Mouse (Mus musculus) hindbrain, postnatal 0 days (tissue): Measurements from ENCODE around the gene Pgap3. TPM values are rescaled to one million over a fixed set of nuclear protein-coding genes. Genes with fewer than 3 reads are reported as not detected.

ENCODE experiments used
- ATAC-seq: fragments of 200-750 bp; cut with Nextera tagmentation; 2 replicates; pipeline ENCODE4 v1.8.0; 2017; ENCODE audit warnings: mild to moderate bottlenecking, moderate TSS enrichment, moderate library complexity
- DNase-seq: peaks from one replicate; pipeline ENCODE4 v3.0.0-alpha.2; 2015; ENCODE audit warnings: low spot score
- H3K27ac ChIP-seq: fragments of 300-500 bp; sonication (generic); 2 replicates; pipeline ENCODE4 v1.5.1; 2014; ENCODE audit warnings: mild to moderate bottlenecking
- H3K27me3 ChIP-seq: fragments of 300-500 bp; sonication (generic); 2 replicates; pipeline ENCODE4 v1.6.1; 2014; ENCODE audit warnings: low read length, mixed read lengths; ENCODE audit not compliant: insufficient read depth
- H3K36me3 ChIP-seq: fragments of 300-500 bp; sonication (generic); 2 replicates; pipeline ENCODE4 v1.6.1; 2014; ENCODE audit warnings: low read length, mixed read lengths; ENCODE audit not compliant: insufficient read depth
- H3K4me1 ChIP-seq: fragments of 300-500 bp; sonication (generic); 2 replicates; pipeline ENCODE4 v1.6.1; 2014; ENCODE audit warnings: antibody characterized with exemption, low read length, mixed read lengths; ENCODE audit not compliant: insufficient read depth
- H3K4me2 ChIP-seq: fragments of 300-500 bp; sonication (generic); 2 replicates; pipeline ENCODE4 v1.6.1; 2014; ENCODE audit warnings: low read depth, mild to moderate bottlenecking, low read length, moderate library complexity, mixed read lengths
- H3K4me3 ChIP-seq: fragments of 300-500 bp; sonication (generic); 2 replicates; pipeline ENCODE4 v1.5.1; 2014; ENCODE audit warnings: low read length
- H3K9ac ChIP-seq: fragments of 300-500 bp; sonication (generic); replicated peaks from 2 replicates; pipeline ENCODE4 v1.6.1; 2014; ENCODE audit warnings: mild to moderate bottlenecking, low read length, moderate library complexity, mixed read lengths
- H3K9me3 ChIP-seq: fragments of 300-500 bp; sonication (generic); 2 replicates; pipeline ENCODE4 v1.6.1; 2016; ENCODE audit warnings: low read length, mixed read lengths
- CTCF ChIP-seq: IDR thresholded peaks from 2 replicates; pipeline ENCODE4 v1.5.1; 2016; ENCODE audit warnings: antibody characterized with exemption, control low read depth, low read depth
- WGBS: fragments of 180-500 bp; shearing (Covaris S2); extraction: QIAGEN DNeasy Blood & Tissue Kit; methylation state at CpG from one replicate; pipeline ENCODE4 v1.1.7; 2014; 5-methylcytosine and 5-hydroxymethylcytosine counted together
- polyA plus RNA-seq: library from polyadenylated mRNA; unstranded; fragments of >200 nt; fragmentation: Nextera tagmentation; extraction: Ambion mirVana; gene quantifications from 2 replicates; pipeline ENCODE4 v1.2.1, GENCODE M21; 2015
- total RNA-seq: library from RNA; depleted of rRNA; stranded (reverse); fragments of >200 nt; gene quantifications from 2 replicates; pipeline ENCODE4 v1.2.3, GENCODE M21; 2014

Pgap3 gene
- total and polyA plus RNA-seq, 2 experiments from 2014 or later = 9.2 to 12.0 TPM

DNA sequence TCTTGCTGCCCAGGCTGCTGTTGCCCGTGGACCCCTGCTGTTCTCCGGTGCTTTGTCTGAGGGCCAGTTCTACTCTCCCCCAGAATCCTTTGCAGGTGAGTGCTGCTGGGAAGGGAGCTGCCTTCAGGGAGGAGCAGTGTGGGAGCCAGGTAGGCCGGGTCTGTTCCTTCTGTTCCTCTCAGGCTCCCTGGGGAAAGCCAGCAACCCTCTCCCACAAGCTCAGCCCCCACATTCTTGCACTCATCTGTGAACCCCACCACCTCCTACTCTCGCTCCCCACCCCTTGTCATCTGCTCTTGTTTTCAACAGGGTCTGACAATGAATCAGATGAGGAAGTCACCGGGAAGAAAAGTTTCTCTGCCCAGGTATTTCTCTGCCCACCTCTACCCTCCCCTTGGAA lies 23.5 kb downstream of the Pgap3 start:
- H3K27me3 ChIP-seq = no peaks in the 10 kb centered on the region
- 0 out of 2 replicates have a peak, but pooled peaks cover 3% of the 10 kb centered on the region for H3K4me1 ChIP-seq
- ATAC-seq (no peak), DNase-seq (no peak)
- H3K9ac ChIP-seq = no peak overlapping the region
- TF ChIP-seq CTCF = no peak
- peaks cover 36% of the 10 kb centered on the region; the same call in 1 of the 2 replicates for H3K36me3 ChIP-seq
- no peak overlapping the region for H3K4me2 ChIP-seq
- no peaks in the 10 kb centered on the region for H3K9me3 ChIP-seq
- no peak overlapping the region for H3K27ac ChIP-seq
- H3K4me3 ChIP-seq = no peak overlapping the region
- 68% methylated on average over 5 of the region's 5 CpGs for WGBS

DNA sequence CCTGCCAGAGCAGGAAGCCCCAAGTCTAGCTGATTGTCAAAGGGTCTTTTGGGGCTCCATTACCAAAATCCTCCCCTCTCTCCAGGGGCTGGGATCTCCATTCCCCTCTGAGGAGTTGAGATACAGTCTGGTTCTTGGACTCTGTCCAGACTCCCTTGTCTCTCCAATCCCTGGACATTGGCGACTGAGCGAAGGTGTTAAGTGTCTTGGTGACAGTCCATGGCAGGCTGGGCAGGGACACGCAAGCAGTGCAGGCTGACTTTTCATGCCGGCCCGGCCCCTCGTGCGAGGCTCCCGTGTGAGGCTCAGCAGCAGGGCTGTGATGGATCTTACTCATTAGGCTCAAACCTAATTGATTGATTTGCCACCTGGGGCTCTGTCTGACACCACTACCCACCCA lies 26.0 kb downstream of the Pgap3 start:
- no peaks in the 10 kb centered on the region for H3K27me3 ChIP-seq
- no peaks in the 10 kb centered on the region for H3K9me3 ChIP-seq
- peaks cover 6% of the 10 kb centered on the region; the same call in 1 of the 2 replicates for H3K4me1 ChIP-seq
- H3K9ac ChIP-seq = no peak overlapping the region; the same call in 1 of the 2 replicates
- H3K27ac ChIP-seq = no peak overlapping the region
- no peak for TF ChIP-seq CTCF
- no peak for ATAC-seq
- H3K36me3 ChIP-seq = peaks cover 36% of the 10 kb centered on the region; the same call in 1 of the 2 replicates
- H3K4me2 ChIP-seq = no peak overlapping the region
- WGBS = 64% methylated on average over 8 of the region's 8 CpGs
- DNase-seq = no peak
- no peak overlapping the region for H3K4me3 ChIP-seq

- Histone ChIP-seq H3K9me3 (no peaks in the 10 kb centered on the region), H3K27ac (no peak overlapping the region), H3K9ac (no peak overlapping the region), H3K4me1 (peaks cover 6% of the 10 kb centered on the region; the same call in 1 of the 2 replicates), H3K4me2 (no peak overlapping the region), H3K27me3 (no peaks in the 10 kb centered on the region), H3K36me3 (peaks cover 32% of the 10 kb centered on the region; the same call in 1 of the 2 replicates), H3K4me3 (no peak overlapping the region)
- no peak for TF ChIP-seq CTCF
- 94% methylated on average over 6 of the region's 6 CpGs for WGBS
- no peak for ATAC-seq
- no peak for DNase-seq
These were observed 27.0 kb downstream of the Pgap3 start for GRCm38 (mm10) chr11:98373244-98373643.

- Histone ChIP-seq H3K9me3 (no peaks in the 10 kb centered on the region), H3K9ac (no peak overlapping the region), H3K4me1 (peaks cover 6% of the 10 kb centered on the region; the same call in 1 of the 2 replicates), H3K4me3 (no peak overlapping the region), H3K36me3 (peaks cover 25% of the 10 kb centered on the region; the same call in 1 of the 2 replicates), H3K27me3 (no peaks in the 10 kb centered on the region), H3K4me2 (no peak overlapping the region), H3K27ac (no peak overlapping the region)
- DNase-seq (peak; percentile 83), ATAC-seq (no peak)
- TF ChIP-seq CTCF = peak; percentile 93
- WGBS = 13% methylated on average over 2 of the region's 2 CpGs
These were observed 27.9 kb downstream of the Pgap3 start for GRCm38 (mm10) chr11:98372406-98372805.

GRCm38 (mm10) chr11:98371556-98372240 lies 28.6 kb downstream of the Pgap3 start:
- peaks cover 6% of the 10 kb centered on the region; the same call in 1 of the 2 replicates for H3K4me1 ChIP-seq
- TF ChIP-seq CTCF = no peak
- H3K27me3 ChIP-seq = no peaks in the 10 kb centered on the region
- no peak overlapping the region for H3K9ac ChIP-seq
- WGBS = 27% methylated on average over 10 of the region's 10 CpGs
- no peak overlapping the region for H3K27ac ChIP-seq
- ATAC-seq = peak; percentile 63
- peaks cover 19% of the 10 kb centered on the region; the same call in 1 of the 2 replicates for H3K36me3 ChIP-seq
- DNase-seq = peak; percentile 33
- no peaks in the 10 kb centered on the region for H3K9me3 ChIP-seq
- no peak overlapping the region for H3K4me2 ChIP-seq
- H3K4me3 ChIP-seq = no peak overlapping the region

GRCm38 (mm10) chr11:98370588-98370987 lies 29.7 kb downstream of the Pgap3 start:
- no peak for DNase-seq
- Histone ChIP-seq H3K36me3 (peaks cover 9% of the 10 kb centered on the region; the same call in 1 of the 2 replicates), H3K4me2 (no peak overlapping the region), H3K4me3 (no peak overlapping the region), H3K27me3 (no peaks in the 10 kb centered on the region), H3K27ac (no peak overlapping the region), H3K4me1 (peaks cover 6% of the 10 kb centered on the region; the same call in 1 of the 2 replicates), H3K9me3 (no peaks in the 10 kb centered on the region), H3K9ac (no peak overlapping the region)
- no peak for ATAC-seq
- 92% methylated on average over 2 of the region's 2 CpGs for WGBS
- TF ChIP-seq CTCF = no peak

DNA sequence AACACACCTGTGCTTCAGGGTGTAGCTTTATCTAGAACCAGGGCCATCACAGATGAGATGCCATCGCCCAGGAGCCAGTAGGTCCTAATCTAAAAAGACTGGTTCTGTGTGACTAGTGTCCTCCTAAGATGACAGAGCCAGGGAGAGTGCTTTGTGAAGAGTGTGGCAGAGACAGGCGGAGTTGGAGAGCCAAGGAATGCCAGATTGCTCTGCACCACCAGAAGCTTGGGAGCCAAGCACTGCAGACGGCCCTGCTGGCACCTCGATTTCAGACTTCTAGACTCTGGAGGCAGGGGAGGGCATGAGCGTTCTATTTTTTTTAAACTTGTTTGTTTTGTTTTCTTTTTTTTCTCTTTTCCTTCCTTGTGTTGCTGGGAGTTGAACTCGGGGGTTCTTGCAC lies 31.0 kb downstream of the Pgap3 start:
- no peak for TF ChIP-seq CTCF
- H3K27me3 ChIP-seq = no peaks in the 10 kb centered on the region
- H3K9ac ChIP-seq = no peak overlapping the region
- no peaks in the 10 kb centered on the region for H3K36me3 ChIP-seq
- WGBS = 74% methylated on average over 6 of the region's 6 CpGs
- ATAC-seq = no peak
- DNase-seq = no peak
- H3K4me2 ChIP-seq = no peak overlapping the region
- no peak overlapping the region for H3K27ac ChIP-seq
- H3K4me1 ChIP-seq = peaks cover 6% of the 10 kb centered on the region; the same call in 1 of the 2 replicates
- no peaks in the 10 kb centered on the region for H3K9me3 ChIP-seq
- no peak overlapping the region for H3K4me3 ChIP-seq
